Mouse (Mus musculus) cerebellum, adult 11-12 months (tissue): Measurements from ENCODE around the gene Neurod4.
A peak's percentile ranks its signal among the peaks of the same experiment; 100 is the strongest.
"Not testable (repeated sequence)": the region's sequence is repeated elsewhere in the genome, so short reads cannot be mapped to it uniquely, and the experiment has no call there.

Source experiments
- DNase-seq: peaks from one replicate; pipeline ENCODE4 v3.0.0; 2022

Neurod4 gene

DNA sequence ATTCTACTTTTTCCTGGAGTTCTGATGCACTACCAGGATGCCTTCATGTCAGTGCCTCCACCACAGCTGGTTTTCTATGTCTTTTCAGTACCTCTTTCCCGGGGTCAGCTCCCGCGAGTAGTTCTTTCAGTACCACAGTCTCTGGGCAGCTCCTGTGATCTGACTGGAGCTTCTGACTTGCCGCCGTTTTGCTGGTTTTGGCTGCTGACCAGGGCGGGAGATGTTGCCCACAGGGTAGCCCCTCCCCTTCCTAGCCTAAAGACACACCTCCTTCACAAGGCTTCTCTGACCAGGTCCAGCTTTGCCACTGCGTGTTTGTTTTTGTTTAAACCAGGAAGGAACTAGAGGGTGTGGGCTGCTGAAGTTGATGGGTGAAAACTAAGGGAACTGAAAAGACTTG, at the start of gene Neurod4:
Gene Neurod4 (minus strand): TSS at position 175 of the 400 bp plus-strand sequence.
- no peak for DNase-seq

- no peak for DNase-seq
Observed at GRCm38 (mm10) chr10:130324243-130324642, 44.2 kb upstream of the Neurod4 start.

DNA sequence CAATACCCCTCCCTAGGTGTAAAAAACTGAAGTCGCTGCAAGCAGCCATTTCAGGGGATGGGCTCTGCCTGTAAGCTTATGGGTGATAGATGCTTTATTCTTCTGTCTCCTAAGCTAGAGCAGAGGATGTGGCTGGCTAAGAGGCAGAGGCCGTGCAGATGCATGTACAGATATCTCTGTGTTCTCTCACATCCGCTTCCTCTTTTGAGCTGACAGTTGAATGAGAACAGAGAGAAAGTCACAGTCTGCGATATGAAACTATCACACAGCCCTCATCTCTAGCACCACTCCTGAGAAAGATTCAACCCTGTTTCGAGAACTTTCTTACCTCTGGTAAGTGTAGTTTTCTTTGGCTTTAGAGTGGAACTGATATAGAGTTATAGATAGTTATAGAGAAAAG, 42.6 kb upstream of the Neurod4 start, which contains the start of gene Tespa1:
Gene Tespa1 (plus strand): TSS at position 234 of the 400 bp plus-strand sequence.
- no peak for DNase-seq

DNA sequence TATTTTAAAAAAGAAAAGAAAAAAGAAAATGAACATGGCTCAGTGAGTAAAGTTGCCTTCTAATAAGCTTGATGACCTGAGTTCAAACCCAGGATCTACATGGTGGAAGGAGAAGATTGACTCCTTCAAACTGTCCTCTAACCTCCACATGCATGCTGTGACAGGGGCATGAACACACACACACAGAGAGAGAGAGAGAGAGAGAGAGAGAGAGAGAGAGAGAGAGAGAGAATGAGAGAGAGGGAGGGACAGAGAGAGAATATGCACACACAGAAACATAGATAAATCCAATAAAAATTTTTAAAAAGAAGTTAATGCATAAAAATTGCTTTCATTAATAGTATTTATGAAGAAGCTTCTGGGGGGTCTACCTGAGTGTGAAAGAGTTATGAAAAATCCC, 42.0 kb upstream of the Neurod4 start:
- DNase-seq = no peak

DNA sequence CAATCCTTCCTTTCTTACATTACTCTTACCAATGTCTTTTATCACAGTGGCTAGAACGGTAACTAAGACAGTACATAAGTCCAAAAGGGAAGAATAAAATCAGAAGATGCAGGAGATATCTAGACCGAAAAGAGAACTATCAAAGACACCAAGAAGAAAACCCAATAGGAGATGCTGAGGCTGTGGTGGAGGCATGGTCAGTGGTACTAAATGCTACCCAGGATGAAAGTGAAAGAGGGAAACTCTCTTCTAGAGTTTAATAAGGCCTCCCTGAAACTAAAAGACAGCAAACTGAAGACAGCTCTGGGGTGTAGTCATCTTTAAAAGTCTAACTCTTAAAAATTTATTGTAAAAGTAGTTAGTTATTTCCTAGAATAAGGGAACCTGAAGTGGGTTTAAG, 40.7 kb upstream of the Neurod4 start:
- no peak for DNase-seq

DNA sequence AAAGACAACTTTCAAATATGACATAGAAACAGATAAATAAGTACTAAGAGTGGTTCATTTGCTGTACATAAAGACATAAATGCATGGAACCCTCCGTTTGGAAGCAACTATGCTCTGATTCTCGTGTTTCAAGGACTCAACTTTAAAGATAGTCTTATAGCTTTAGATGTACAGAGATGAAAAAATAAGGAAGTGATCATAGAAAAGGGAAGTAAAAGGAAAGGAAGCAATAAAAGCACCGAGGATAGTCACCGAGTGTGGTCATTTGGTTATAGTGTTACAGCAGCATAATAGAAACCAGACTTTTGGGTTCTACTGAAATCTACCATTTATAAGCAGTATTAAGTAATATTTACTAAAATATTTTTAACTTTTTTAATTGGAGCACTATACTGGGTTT, 38.7 kb upstream of the Neurod4 start:
- DNase-seq = no peak

DNA sequence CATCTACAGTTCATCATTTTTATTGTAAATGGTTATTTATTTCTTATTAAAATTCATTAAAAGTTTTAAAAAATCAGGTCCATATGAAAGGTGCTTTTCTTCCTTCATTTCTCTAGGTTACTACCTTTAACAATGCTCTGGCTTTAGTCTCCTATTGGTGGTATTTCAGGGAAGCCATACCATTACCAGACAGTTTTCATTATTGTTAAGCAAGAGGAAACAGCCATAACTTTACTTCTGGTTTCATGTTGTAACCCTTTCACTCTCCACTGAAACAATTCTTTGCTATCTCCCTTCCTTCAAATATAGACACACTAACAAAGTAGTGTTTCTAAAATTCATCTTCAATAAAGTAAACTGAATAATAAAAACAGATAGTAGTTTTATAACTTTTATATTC, 35.8 kb upstream of the Neurod4 start:
- DNase-seq = no peak

DNA sequence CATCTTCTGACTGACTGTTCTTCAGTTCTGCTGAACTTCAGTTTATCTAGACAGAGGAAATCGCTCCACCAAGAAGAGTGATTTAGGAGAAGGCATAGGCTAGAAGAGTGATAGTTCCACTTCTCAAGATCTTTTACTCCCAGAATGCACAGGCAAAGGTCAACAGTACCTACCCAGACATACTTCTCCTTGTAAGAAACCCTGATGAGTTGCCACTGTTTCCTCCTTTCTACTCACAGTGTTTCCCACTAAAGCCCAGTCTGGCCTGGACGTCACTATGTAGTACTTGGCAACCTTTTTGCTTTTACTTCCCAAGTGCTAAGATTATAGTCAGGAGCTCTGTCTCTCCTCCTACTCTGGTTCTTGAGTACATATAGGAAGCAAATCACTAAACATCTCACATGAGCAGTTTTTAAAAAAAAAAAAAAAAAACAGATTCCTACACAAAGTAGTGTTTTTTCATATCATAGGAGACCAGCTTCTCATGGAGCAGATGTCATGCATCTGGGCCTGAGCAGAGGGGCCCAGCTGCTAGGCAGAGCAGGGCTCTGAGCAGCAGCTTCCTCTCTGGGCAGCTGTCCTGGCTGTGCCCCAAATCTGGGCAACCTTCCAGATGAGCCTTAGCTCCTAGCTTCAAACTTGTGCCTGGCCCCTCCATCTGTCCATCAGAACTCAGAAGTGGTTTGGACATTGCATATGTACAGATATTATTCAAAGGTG, 34.2 kb upstream of the Neurod4 start:
- no peak for DNase-seq

- no peak for DNase-seq
Observed at GRCm38 (mm10) chr10:130313531-130313930, 33.5 kb upstream of the Neurod4 start.

DNA sequence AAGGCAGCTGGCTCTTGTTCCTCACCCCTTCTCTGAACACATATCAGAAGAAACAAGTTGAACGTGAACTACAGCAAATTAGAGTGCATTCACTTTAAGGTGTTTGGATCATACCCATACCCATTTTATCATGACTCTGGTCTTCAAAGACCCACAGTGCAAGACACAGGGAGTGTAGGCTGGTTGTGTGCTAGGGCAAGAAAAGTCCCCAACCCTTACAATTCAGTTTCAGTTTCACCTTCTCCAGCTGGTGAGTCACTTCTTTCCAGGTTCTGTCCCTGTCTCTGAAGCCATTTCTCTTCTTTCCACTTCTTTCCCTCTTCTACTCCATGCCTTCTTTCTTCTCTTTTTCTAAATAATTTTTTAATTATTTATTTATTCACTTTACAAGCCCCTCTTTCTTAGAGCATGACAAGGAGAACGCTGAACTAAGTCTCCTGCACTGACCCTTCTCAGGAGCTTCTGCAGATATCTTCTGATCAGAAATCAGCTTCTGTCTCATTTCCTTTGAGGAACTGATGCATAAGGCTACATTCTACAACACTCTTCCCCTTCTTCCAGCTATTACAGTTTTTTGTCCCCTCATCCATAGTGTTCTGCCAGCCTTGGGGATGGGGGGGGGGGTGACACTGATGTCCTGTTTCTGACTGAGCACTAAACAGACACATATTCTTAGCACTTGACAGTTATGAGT, 31.6 kb upstream of the Neurod4 start:
- DNase-seq = no peak

- not testable (repeated sequence) for DNase-seq
Observed at GRCm38 (mm10) chr10:130304138-130304537, 24.1 kb upstream of the Neurod4 start.

DNA sequence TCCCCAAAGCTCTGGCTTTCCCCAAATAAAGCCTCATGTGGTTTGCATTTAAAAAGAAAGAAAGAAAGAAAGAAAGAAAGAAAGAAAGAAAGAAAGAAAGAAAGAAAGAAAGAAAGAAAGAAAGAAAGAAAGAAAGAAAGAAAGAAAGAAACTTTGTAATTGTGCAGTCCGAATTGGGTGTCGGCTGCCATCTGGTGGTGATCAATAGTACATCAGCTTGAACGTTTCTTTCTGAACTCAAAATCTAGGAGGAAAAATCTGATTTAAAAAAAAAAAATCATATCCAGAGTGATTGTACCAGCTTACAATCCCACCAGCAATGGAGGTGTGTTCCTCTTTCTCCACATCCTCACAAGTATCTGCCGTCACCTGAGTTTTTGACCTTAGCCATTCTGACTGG, 18.7 kb upstream of the Neurod4 start:
- not testable (repeated sequence) for DNase-seq

DNA sequence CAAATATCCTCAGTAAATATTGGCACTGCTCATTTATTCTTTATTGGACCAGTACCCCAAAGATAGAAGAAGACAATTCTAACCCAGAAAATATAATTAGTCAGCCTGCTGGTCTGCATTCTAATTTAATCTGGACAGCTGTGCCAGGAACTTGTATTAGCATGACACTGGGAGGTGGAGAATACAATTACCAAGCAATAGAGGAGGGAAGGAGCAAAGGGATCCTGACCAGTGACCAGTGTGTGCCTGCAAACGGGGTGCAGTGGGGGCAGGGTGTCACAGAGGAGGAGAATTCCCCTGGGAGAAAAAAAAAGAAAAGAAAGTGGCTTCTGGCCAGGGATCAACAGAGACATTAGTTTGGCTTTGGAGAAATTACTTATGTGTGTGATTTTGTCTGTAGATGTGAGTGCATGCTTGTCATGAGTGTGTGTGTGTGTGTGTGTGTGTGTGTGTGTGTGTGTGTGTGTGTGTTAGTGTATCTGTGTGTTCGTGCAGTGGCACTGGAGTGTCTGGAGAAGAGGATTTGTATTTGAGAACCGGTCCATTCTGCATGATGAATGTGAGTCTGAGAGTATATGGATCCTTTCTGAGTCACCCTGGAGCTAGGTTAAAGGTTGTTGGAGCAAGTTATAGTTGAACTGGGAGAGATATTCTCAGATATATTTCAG, 13.8 kb upstream of the Neurod4 start:
- no peak for DNase-seq

GRCm38 (mm10) chr10:130288007-130288406, 8.0 kb upstream of the Neurod4 start:
- no peak for DNase-seq

- no peak for DNase-seq
Observed at GRCm38 (mm10) chr10:130287201-130287600, 7.2 kb upstream of the Neurod4 start.

DNA sequence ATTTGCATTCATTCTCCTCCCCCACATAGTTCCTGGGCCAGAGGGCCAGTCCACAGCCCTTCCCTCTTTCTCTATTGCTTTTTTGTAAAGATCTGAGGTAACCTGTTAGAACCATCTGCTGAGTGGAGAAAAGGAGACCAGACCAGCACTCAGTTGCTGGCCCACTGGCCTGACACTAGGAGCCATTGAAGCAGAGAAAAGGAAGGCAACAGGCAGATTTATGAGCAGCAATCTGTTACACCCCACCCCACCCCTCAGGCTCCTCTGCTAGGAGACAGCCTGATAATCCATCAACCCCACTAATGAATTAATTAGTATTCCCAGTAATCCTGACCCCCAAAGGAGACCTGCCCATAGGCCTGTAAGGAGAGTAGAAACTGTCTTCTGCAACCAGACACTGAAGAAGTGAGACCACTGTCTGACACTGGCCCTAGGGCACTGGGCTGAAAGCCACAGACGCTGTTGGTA, 2.0 kb upstream of the Neurod4 start:
- DNase-seq = no peak

- DNase-seq = no peak
Observed at GRCm38 (mm10) chr10:130276496-130276895, 3.5 kb downstream of the Neurod4 start.

DNA sequence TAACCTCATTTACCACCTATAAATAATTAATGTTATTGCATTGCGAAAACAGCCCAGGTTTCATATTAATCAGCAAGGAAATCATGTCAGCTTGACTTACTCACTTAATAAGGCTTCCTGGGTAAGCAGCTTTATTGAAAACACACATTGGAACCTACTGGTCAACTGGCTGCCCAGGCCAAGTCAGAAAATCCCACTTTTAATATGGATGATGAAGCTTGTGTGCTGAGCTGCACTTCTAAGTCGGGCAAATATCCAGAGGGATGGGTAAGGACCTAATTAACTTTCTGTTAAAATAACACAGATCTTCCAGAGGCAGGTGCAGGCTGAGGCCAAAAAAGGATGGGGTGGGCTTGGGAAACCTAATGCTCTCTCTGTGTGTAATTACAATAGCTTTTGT, 4.3 kb downstream of the Neurod4 start:
- DNase-seq = no peak

DNA sequence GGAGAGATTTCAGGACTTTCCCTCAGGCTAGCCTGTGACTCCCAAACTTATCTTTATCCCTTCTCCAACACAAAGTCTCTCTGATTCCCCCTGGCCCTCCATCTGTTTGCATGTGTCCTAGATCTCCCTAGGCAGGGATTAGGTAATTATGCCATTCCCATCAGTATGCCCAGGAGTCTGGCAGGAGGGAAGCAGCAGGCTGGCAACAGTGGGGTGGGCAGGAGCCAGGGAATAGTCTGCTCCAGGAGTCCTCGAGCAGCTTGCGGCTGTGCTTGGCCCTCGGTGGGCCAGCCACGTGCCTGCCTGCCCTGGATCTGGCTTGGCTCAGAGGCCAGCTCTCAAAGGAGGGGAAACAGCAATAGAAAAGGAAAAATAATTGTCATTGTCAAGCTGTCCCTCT, 16.8 kb downstream of the Neurod4 start:
- DNase-seq = peak; percentile 83

DNA sequence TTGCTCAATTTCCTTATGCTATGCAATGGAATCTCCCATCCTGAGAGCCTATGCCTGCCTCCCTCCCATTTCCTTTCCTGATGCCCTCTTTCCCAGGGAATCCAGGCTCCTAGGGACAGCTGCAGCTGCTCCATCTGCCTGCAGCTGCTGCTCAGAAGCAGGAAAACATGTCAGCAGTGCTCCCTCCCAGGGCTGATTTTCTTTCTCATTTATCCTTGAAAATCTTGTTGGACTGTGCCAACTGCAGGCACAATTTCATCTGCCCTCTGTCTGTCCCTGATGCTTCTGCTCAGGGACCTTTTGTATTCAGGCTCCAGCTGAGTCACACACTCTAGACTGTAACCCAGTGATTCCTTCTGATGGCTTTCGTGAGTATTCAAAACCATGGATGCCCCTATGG, 20.6 kb downstream of the Neurod4 start:
- no peak for DNase-seq

DNA sequence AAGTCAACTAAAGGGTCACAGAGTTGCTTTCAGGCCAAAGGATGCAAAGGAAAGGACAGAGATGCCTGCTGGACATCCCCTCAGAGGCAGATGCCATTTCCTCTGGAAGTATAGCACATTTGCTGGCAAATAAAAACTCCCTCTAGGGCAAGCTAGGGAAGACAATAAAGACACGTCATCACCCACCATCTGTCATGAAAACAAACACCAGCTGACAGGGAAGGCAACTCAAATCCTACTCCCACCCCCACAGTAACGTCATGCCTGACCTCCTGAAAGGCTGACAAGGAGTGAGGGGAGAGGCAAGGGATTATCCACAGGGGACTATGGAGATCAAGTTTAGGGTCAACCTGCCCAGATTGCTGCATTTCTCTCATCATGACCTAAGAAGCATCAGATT, 35.8 kb downstream of the Neurod4 start:
- DNase-seq = peak; percentile 19

DNA sequence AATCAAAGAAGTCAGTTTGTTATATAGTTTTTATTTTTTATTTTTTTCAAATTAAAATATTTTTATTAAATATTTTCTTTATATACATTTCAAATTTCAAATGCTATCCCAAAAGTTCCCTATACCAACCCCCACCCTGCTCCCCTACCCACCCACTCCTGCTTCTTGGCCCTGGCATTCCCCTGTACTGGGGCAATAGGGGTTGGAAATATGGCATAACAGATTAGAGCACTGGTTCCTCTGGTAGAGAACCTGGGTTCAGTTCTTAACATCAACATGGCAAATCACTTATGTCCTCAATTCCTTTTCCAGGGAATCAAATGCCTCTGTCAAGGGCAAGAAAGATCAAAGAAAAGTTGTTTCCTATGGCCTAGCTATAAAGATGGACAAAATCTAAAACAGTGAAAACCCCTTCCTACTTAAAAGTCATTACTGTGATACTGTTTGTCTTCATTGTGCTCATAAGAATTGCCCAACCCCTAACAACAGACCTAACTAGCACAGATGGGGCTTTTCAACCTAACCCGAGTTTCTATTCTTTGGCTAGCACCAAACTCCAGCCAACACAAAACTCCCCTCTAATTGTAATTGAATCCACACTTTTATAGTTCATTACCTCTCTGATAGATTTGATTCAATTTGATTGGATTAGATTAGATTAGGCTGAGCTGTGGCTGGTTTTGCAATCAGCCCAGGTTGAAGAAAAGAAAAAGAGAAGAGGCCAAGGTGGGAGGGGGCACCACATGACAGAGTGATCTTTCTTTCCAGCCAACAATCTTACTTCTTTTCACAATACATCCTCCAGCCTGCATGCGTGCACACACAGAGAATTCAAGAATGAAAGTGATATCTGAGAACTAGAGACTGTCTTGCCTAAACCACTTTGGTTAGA, 41.5 kb downstream of the Neurod4 start:
- no peak for DNase-seq

GRCm38 (mm10) chr10:130234576-130234975, 45.5 kb downstream of the Neurod4 start:
- no peak for DNase-seq
